Mouse (Mus musculus) heart, adult 11 months (tissue): ENCODE data around the gene BC048403.
"Not testable (repeated sequence)": the region's sequence is repeated elsewhere in the genome, so short reads cannot be mapped to it uniquely, and the experiment has no call there.

Experiments
- DNase-seq: peaks from one replicate; pipeline ENCODE4 v3.0.0; 2022

The BC048403 gene

GRCm38 (mm10) chr10:121756677-121757076 lies 16.9 kb downstream of the BC048403 start:
- no peak for DNase-seq

- DNase-seq = no peak
Observed at GRCm38 (mm10) chr10:121759095-121759494, 19.4 kb downstream of the BC048403 start.

- DNase-seq = no peak
Observed at GRCm38 (mm10) chr10:121762141-121762540, 22.4 kb downstream of the BC048403 start.

GRCm38 (mm10) chr10:121763191-121763590 lies 23.5 kb downstream of the BC048403 start:
- no peak for DNase-seq

- DNase-seq = no peak
Observed at GRCm38 (mm10) chr10:121764469-121765173, 24.9 kb downstream of the BC048403 start.

- DNase-seq = no peak
Observed at GRCm38 (mm10) chr10:121765174-121766057, 25.7 kb downstream of the BC048403 start.

GRCm38 (mm10) chr10:121767295-121767694 lies 27.6 kb downstream of the BC048403 start:
- not testable (repeated sequence) for DNase-seq

- DNase-seq = no peak
Observed at GRCm38 (mm10) chr10:121769711-121770110, 30.0 kb downstream of the BC048403 start.

GRCm38 (mm10) chr10:121770624-121771577 lies 31.2 kb downstream of the BC048403 start:
- DNase-seq = no peak

GRCm38 (mm10) chr10:121773813-121774212 lies 34.1 kb downstream of the BC048403 start:
- no peak for DNase-seq

- DNase-seq = no peak
Observed at GRCm38 (mm10) chr10:121775990-121776389, 36.3 kb downstream of the BC048403 start.

- DNase-seq = peak; percentile 91
Observed at GRCm38 (mm10) chr10:121781159-121781558, 41.4 kb downstream of the BC048403 start.

GRCm38 (mm10) chr10:121788536-121788935 lies 48.8 kb downstream of the BC048403 start:
- peak; percentile 23 for DNase-seq

GRCm38 (mm10) chr10:121790078-121790477 lies 50.3 kb downstream of the BC048403 start:
- peak; percentile 24 for DNase-seq

GRCm38 (mm10) chr10:121792661-121793060 lies 52.9 kb downstream of the BC048403 start:
- peak; percentile 77 for DNase-seq

GRCm38 (mm10) chr10:121794486-121794885 lies 54.7 kb downstream of the BC048403 start:
- peak; percentile 70 for DNase-seq

- DNase-seq = peak; percentile 90
Observed at GRCm38 (mm10) chr10:121796027-121796802, 56.5 kb downstream of the BC048403 start.

GRCm38 (mm10) chr10:121800041-121800440 lies 60.3 kb downstream of the BC048403 start:
- DNase-seq = peak; percentile 67
